Mouse (Mus musculus): ENCODE measurements around the gene Rnf5. TPM values are rescaled to one million over a fixed set of nuclear protein-coding genes. Genes with fewer than 3 reads are reported as not detected.

Rnf5 gene
- polyA plus RNA-seq, 1 experiment from 2014 or later, result 180 TPM

DNA sequence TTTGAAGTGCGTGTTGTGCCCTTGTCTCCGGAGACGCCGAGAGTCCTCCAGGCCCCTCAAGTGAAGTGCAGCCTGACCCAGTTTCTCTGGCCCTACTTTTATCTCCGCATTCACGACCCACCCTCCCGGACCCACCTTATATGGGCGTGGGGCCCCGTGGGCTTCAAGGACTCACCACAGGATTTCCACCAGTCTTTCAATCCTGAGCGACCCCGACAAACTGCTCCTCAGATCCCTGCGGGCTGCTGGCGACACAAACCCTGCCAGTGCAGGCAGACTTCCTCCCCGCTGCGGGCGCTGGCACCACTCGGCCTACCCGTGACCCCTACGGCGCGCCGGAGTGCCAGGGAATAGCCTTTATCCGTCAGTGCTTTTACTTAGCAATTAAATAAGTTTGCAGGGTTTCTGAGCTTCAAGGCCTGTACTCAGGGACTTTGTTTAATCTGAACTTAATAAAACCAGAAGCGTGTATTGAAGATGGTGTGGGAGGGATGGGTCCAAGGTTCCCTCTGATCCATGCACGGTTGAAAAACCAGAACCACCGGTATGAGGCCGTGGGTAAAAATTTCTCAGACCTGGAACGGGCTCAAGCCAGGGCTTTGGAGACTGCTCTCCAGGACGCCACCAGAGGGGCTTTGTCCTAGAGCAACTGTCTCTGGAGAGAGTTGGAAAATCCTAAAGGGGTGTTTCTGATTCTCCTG, 24.6 kb upstream of the Rnf5 start, which contains the start of gene Ppt2:
Ppt2 (minus strand) TSS at position 568 of the 701 bp plus-strand sequence.
- DNase-seq (ENCODE audit: low spot score, missing footprints), result peak; percentile 90
- Histone ChIP-seq H3K36me3 (ENCODE audit: control insufficient read depth, insufficient read depth, low read length) (no peaks in the 10 kb centered on the region), H3K9me3 (ENCODE audit: control insufficient read depth, low read length) (no peaks in the 10 kb centered on the region), H3K4me3 (ENCODE audit: low read depth, low read length) (peak within 1 kb of the TSS; percentile 62), H3K27me3 (ENCODE audit: control insufficient read depth, insufficient read depth, low read length) (peaks cover 26% of the 10 kb centered on the region), H3K27ac (ENCODE audit: low read depth, low read length) (peak within 1 kb of the TSS; percentile 88), H3K4me1 (ENCODE audit: control insufficient read depth, insufficient read depth, low read length) (peaks cover 47% of the 10 kb centered on the region), H3K9ac (ENCODE audit: low read length) (peak within 1 kb of the TSS; percentile 64), H3K4me2 (peak within 1 kb of the TSS; percentile 73)
- ATAC-seq (ENCODE audit: low FRiP score), result peak; percentile 0; the same call in 1 of the 2 replicates
- WGBS, result 5% methylated on average over 29 of the region's 29 CpGs

DNA sequence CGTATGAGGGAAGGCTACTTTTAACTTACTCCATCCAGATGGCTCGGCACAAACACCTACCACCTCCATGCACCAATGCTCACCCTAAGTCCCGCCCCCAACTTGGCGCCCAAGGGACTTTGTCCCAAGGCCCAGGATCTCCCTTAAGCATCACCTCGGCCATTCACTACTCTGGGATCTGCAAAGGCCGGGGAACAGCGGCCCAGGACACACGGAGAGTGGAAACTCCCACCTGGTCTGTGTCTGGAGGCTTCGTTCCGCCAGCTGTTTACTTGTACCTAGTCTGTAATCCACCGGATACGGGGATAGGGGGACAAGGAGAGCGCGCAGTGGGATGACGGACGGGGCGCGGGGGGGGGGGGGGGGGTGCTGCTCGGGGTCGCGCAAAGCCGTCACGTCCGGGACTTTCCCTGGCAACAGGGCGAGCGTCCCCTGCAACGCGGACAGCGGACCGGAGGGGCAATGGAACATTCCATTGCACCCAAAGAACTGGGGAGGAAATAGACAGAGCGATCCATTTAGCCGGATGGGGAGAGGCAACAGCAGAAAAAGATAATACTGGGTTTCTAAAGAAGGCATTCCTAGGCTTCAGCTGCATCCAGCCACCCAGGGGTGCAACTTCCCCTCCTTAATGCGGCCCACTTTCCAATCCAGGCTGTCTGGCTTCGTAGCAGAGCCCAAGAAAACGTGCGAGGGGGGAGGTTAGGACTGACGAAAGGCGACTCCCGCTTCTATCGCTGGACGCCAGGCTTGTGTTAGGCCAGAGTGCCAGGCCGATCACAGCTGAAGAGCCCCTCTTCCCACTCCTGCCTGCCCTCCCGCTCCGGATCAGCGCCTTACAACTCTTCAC, 23.8 kb upstream of the Rnf5 start:
- H3K27ac ChIP-seq (ENCODE audit: low read depth, low read length), result peak overlapping the region; percentile 88
- no peaks in the 10 kb centered on the region for H3K36me3 ChIP-seq (ENCODE audit: control insufficient read depth, insufficient read depth, low read length)
- WGBS, result 0% methylated on average over 43 of the region's 45 CpGs
- H3K4me1 ChIP-seq (ENCODE audit: control insufficient read depth, insufficient read depth, low read length), result peaks cover 47% of the 10 kb centered on the region
- DNase-seq (ENCODE audit: low spot score, missing footprints) (peak; percentile 98), ATAC-seq (ENCODE audit: low FRiP score) (peak; percentile 82)
- H3K4me3 ChIP-seq (ENCODE audit: low read depth, low read length), result peak overlapping the region; percentile 62
- peaks cover 25% of the 10 kb centered on the region for H3K27me3 ChIP-seq (ENCODE audit: control insufficient read depth, insufficient read depth, low read length)
- peak overlapping the region; percentile 64 for H3K9ac ChIP-seq (ENCODE audit: low read length)
- H3K9me3 ChIP-seq (ENCODE audit: control insufficient read depth, low read length), result no peaks in the 10 kb centered on the region
- peak overlapping the region; percentile 73 for H3K4me2 ChIP-seq

DNA sequence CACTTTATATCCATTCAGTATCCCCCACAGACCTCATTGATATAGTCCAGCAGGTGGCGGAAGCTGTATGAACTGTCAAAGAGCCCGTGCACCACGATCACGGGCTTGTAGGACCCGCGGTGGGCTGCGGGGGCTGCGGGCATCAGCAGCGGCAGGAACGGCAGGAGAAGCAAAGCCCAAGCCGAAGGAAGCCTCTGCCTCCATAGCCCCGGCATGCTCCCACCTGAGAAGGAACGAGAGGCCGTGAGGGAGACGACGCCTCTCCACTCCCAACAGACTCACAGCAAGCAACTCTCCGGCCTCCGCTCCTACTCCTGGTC, 23.2 kb upstream of the Rnf5 start:
- Histone ChIP-seq H3K4me2 (peak overlapping the region; percentile 73), H3K9me3 (ENCODE audit: control insufficient read depth, low read length) (no peaks in the 10 kb centered on the region)
- 0% methylated on average over 18 of the region's 18 CpGs for WGBS

DNA sequence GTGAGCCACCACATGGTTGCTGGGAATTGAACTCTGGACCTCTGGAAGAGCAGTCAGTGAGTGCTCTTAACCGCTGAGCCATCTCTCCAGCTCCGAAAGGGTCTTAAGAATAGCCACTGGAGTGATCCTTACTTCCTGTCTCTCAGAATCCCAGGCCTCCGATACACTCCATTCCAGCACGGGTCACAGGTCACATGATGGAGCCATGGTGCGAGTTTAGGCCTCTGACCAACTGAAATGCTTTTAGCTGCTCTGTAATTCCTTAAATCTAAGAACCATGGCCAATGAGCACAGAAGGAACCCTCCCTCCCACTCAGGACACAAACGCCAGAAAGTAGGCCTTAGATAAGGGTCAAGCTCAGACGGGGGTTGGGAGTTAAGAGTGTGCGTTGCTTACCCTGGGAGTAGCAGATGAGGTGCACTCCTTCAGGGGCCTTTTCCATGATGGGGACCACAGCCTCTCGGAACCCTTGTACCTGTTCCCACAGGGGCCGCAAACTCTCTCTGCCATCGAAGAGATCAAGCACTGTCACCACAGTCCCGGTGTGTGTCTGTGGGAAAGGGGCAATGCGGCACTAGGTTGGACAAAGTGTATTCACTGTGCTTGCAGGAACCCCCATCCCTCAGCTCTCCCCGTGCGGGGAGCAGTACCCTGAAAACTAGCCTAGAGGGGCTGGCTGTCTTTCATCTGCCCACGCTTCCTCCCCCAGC, 22.7 kb upstream of the Rnf5 start:
- Histone ChIP-seq H3K9ac (ENCODE audit: low read length) (peak overlapping the region; percentile 64), H3K36me3 (ENCODE audit: control insufficient read depth, insufficient read depth, low read length) (no peaks in the 10 kb centered on the region), H3K4me2 (peak overlapping the region; percentile 73), H3K4me1 (ENCODE audit: control insufficient read depth, insufficient read depth, low read length) (peaks cover 39% of the 10 kb centered on the region), H3K27me3 (ENCODE audit: control insufficient read depth, insufficient read depth, low read length) (peaks cover 16% of the 10 kb centered on the region), H3K27ac (ENCODE audit: low read depth, low read length) (no peak overlapping the region), H3K4me3 (ENCODE audit: low read depth, low read length) (peak overlapping the region; percentile 62), H3K9me3 (ENCODE audit: control insufficient read depth, low read length) (no peaks in the 10 kb centered on the region)
- no peak for DNase-seq (ENCODE audit: low spot score, missing footprints)
- no peak for ATAC-seq (ENCODE audit: low FRiP score)
- 55% methylated on average over 16 of the region's 16 CpGs for WGBS

More for the DNA sequence above, 23.2 kb upstream of the Rnf5 start:
- peak overlapping the region; percentile 50 for H3K27ac ChIP-seq (ENCODE audit: low read depth, low read length)
- no peak for DNase-seq (ENCODE audit: low spot score, missing footprints)
- H3K9ac ChIP-seq (ENCODE audit: low read length), result peak overlapping the region; percentile 64
- H3K27me3 ChIP-seq (ENCODE audit: control insufficient read depth, insufficient read depth, low read length), result peaks cover 21% of the 10 kb centered on the region
- H3K36me3 ChIP-seq (ENCODE audit: control insufficient read depth, insufficient read depth, low read length), result no peaks in the 10 kb centered on the region
- peaks cover 43% of the 10 kb centered on the region for H3K4me1 ChIP-seq (ENCODE audit: control insufficient read depth, insufficient read depth, low read length)
- ATAC-seq (ENCODE audit: low FRiP score), result peak; percentile 10; the same call in 1 of the 2 replicates
- H3K4me3 ChIP-seq (ENCODE audit: low read depth, low read length), result peak overlapping the region; percentile 62

GRCm38 (mm10) chr17:34624981-34625380, 21.5 kb upstream of the Rnf5 start:
- peaks cover 3% of the 10 kb centered on the region; the same call in 1 of the 2 replicates for H3K27me3 ChIP-seq (ENCODE audit: control insufficient read depth, insufficient read depth, low read length)
- no peaks in the 10 kb centered on the region for H3K36me3 ChIP-seq (ENCODE audit: control insufficient read depth, insufficient read depth, low read length)
- ATAC-seq (ENCODE audit: low FRiP score), result no peak
- no peaks in the 10 kb centered on the region for H3K9me3 ChIP-seq (ENCODE audit: control insufficient read depth, low read length)
- 96% methylated on average over 3 of the region's 3 CpGs for WGBS
- no peak overlapping the region for H3K4me2 ChIP-seq
- DNase-seq (ENCODE audit: low spot score, missing footprints), result no peak
- H3K4me3 ChIP-seq (ENCODE audit: low read depth, low read length), result no peak overlapping the region
- H3K4me1 ChIP-seq (ENCODE audit: control insufficient read depth, insufficient read depth, low read length), result peaks cover 30% of the 10 kb centered on the region
- no peak overlapping the region for H3K27ac ChIP-seq (ENCODE audit: low read depth, low read length)
- no peak overlapping the region for H3K9ac ChIP-seq (ENCODE audit: low read length)

DNA sequence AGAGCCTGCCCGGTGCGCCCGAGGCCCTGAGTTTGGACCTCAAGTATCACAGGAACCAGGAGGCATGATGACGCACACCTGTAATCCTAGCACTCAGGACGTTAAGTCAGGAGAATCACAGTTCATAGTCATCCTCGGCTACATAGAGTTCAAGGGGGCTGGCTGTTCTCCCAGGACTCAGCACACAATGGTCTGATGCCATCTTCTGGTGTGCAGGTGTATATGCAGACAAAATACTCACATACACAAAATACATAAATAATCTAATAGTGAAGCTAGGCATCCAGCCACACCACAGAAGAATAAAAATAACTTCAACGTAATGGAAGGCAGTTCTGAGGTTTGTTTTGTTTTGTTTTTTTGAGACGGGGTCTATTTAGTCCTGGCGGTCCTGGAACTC, 19.7 kb upstream of the Rnf5 start:
- no peak overlapping the region for H3K4me2 ChIP-seq
- no peak for DNase-seq (ENCODE audit: low spot score, missing footprints)
- ATAC-seq (ENCODE audit: low FRiP score), result no peak
- H3K4me1 ChIP-seq (ENCODE audit: control insufficient read depth, insufficient read depth, low read length), result peaks cover 15% of the 10 kb centered on the region
- no peak overlapping the region for H3K4me3 ChIP-seq (ENCODE audit: low read depth, low read length)
- H3K27me3 ChIP-seq (ENCODE audit: control insufficient read depth, insufficient read depth, low read length), result no peaks in the 10 kb centered on the region
- WGBS, result 89% methylated on average over 9 of the region's 9 CpGs
- no peak overlapping the region for H3K27ac ChIP-seq (ENCODE audit: low read depth, low read length)
- no peaks in the 10 kb centered on the region for H3K9me3 ChIP-seq (ENCODE audit: control insufficient read depth, low read length)
- H3K36me3 ChIP-seq (ENCODE audit: control insufficient read depth, insufficient read depth, low read length), result no peaks in the 10 kb centered on the region
- no peak overlapping the region for H3K9ac ChIP-seq (ENCODE audit: low read length)

DNA sequence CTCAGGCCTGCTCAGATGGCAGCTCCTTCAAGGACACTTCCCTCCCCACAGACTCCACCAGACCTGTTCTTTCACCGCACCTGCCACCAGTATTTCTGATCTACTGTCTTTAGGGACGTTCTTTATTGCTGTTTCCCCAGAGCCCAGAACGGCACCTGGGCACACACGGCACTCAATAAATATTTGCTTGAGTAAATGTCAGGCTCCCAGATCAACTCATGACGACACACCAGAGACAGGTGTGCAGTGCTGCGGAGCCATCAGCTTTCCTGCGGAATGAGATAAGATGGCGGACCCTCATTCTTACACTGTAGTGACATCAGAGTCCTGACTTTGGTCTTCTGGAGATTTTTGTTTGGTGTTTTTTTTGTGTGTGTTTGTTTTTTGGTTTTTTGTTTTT, 17.5 kb upstream of the Rnf5 start:
- no peaks in the 10 kb centered on the region for H3K36me3 ChIP-seq (ENCODE audit: control insufficient read depth, insufficient read depth, low read length)
- peaks cover 1% of the 10 kb centered on the region for H3K4me1 ChIP-seq (ENCODE audit: control insufficient read depth, insufficient read depth, low read length)
- H3K9ac ChIP-seq (ENCODE audit: low read length), result no peak overlapping the region
- ATAC-seq (ENCODE audit: low FRiP score) (no peak), DNase-seq (ENCODE audit: low spot score, missing footprints) (no peak)
- 88% methylated on average over 8 of the region's 8 CpGs for WGBS
- H3K4me3 ChIP-seq (ENCODE audit: low read depth, low read length), result no peak overlapping the region
- H3K27ac ChIP-seq (ENCODE audit: low read depth, low read length), result no peak overlapping the region
- H3K9me3 ChIP-seq (ENCODE audit: control insufficient read depth, low read length), result no peaks in the 10 kb centered on the region
- no peaks in the 10 kb centered on the region for H3K27me3 ChIP-seq (ENCODE audit: control insufficient read depth, insufficient read depth, low read length)
- H3K4me2 ChIP-seq, result no peak overlapping the region

DNA sequence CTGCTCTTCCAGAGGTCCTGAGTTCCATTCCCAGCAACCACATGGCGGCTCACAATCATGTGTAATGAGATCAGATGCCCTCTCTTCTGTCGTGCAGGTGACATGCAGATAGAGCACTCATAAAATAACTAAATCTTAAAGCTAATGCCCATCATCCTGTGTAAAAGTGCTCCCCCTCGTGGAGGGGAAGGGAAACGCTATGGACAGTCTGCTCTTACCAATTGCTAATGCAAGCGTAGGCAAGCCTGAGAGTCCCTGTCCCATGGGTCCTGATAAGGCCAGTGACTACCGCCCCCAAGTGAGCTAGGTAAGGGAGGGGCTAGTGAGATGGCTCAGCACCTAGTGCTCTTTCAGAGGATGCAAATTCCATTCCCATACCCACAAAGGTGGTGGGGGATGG, 15.5 kb upstream of the Rnf5 start:
- Histone ChIP-seq H3K4me3 (ENCODE audit: low read depth, low read length) (no peak overlapping the region), H3K4me1 (ENCODE audit: control insufficient read depth, insufficient read depth, low read length) (no peaks in the 10 kb centered on the region), H3K36me3 (ENCODE audit: control insufficient read depth, insufficient read depth, low read length) (no peaks in the 10 kb centered on the region), H3K4me2 (no peak overlapping the region), H3K27ac (ENCODE audit: low read depth, low read length) (no peak overlapping the region), H3K27me3 (ENCODE audit: control insufficient read depth, insufficient read depth, low read length) (no peaks in the 10 kb centered on the region), H3K9ac (ENCODE audit: low read length) (no peak overlapping the region), H3K9me3 (ENCODE audit: control insufficient read depth, low read length) (no peaks in the 10 kb centered on the region)
- DNase-seq (ENCODE audit: low spot score, missing footprints) (peak; percentile 93), ATAC-seq (ENCODE audit: low FRiP score) (peak; percentile 64)
- WGBS, result 20% methylated on average over 6 of the region's 6 CpGs
